Mouse (Mus musculus) B cell, adult (primary cell): ENCODE measurements around the gene Gm16513. TPM values are rescaled to one million over a fixed set of nuclear protein-coding genes. Genes with fewer than 3 reads are reported as not detected.

ENCODE experiments used
- total RNA-seq: library from RNA; stranded (reverse); gene quantifications from 4 replicates; pipeline ENCODE4 v1.2.4, GENCODE M21; 2023; ENCODE audit not compliant: inconsistent age

The Gm16513 gene
- not detected in 4 replicates for total RNA-seq

DNA sequence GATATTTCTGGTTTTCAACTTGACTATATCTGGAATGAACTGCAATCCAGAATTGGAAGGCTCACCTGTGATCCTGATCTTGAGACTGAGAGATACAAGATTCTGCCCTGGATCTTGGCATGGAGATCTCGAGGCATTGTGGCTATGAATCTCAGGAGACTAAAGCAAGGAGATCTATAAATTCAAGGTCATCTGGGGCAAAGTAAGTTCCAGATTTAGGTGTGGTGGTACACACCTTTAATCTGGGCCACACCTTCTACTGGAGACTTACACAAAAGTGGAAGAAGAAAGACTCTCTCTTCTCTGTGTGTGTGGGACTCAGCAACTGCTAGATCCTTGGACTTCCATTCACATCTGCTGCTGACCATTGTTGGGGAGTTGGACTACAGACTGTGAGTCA lies at the start of gene Gm16513:
Gm16513 (plus strand) TSS at position 301 of the 400 bp plus-strand sequence.

Other genes starting within 250 kb of the Gm16513 start
- not detected in 4 replicates for gene Gm6367, start 194.0 kb upstream of the Gm16513 start, total RNA-seq
- gene Gm7942, start 75.7 kb upstream of the Gm16513 start, total RNA-seq, result not detected in 4 replicates
- gene Gm10424, start 90.1 kb downstream of the Gm16513 start, total RNA-seq, result not detected in 4 replicates
- gene Gm3259, start 123.3 kb downstream of the Gm16513 start, total RNA-seq, result not detected in 4 replicates